Mouse (Mus musculus) limb, embryonic 10.5 days (tissue): ENCODE measurements around the gene Pdpk1. TPM values are rescaled to one million over a fixed set of nuclear protein-coding genes. Genes with fewer than 3 reads are reported as not detected.

Experiments used
- DNase-seq: peaks from one replicate; pipeline ENCODE4 v3.0.0-alpha.2; 2017; ENCODE audit warnings: low spot score
- H3K27ac ChIP-seq: fragments of 300-500 bp; sonication (generic); 2 replicates; pipeline ENCODE4 v1.5.1; 2016; ENCODE audit warnings: mild to moderate bottlenecking
- H3K27me3 ChIP-seq: fragments of 300-500 bp; sonication (generic); 2 replicates; pipeline ENCODE4 v1.6.1; 2016; ENCODE audit warnings: low read depth, mild to moderate bottlenecking; ENCODE audit not compliant: poor library complexity, severe bottlenecking
- H3K36me3 ChIP-seq: fragments of 300-500 bp; sonication (generic); 2 replicates; pipeline ENCODE4 v1.6.1; 2016; ENCODE audit warnings: mild to moderate bottlenecking, moderate library complexity
- H3K4me1 ChIP-seq: fragments of 300-500 bp; sonication (generic); 2 replicates; pipeline ENCODE4 v1.6.1; 2016
- H3K4me3 ChIP-seq: fragments of 300-500 bp; sonication (generic); 2 replicates; pipeline ENCODE4 v1.5.1; 2016; ENCODE audit warnings: mild to moderate bottlenecking, moderate library complexity
- H3K9me3 ChIP-seq: fragments of 300-500 bp; sonication (generic); replicated peaks from 2 replicates; pipeline ENCODE4 v1.6.1; 2016; ENCODE audit warnings: mild to moderate bottlenecking
- WGBS: fragments of 180-500 bp; shearing (Covaris S2); methylation state at CpG from one replicate; pipeline ENCODE4 v1.1.7; 2016; 5-methylcytosine and 5-hydroxymethylcytosine counted together
- polyA plus RNA-seq: library from polyadenylated mRNA; unstranded; fragments of >200 nt; fragmentation: Nextera tagmentation; extraction: Ambion mirVana; gene quantifications from 2 replicates; pipeline ENCODE4 v1.2.1, GENCODE M21; 2016

Gene Pdpk1
- polyA plus RNA-seq = 29.7 and 32.1 TPM in 2 replicates

DNA sequence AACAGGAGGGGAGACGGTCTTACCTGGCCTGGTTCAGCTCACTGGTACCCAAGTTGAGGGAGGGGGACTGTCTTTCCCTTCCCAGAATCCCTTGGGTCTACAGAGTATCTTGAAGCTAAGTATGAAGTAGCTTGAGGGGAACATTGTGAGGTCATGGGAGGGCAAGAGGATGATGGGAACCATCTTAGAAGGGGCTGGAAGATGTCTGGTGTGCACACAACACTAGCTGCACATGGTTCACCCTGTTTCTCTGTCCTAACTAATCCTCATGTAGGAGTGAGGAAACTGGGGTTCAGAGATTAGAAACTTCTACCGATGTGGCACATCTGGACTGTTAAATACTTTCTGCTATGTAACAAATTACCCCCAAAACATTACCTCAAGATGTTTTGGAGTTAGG lies at the start of gene Pdpk1:
TSS of gene Pdpk1 (minus strand) at position 101 of the 400 bp plus-strand sequence.
- Histone ChIP-seq H3K9me3 (no peaks in the 10 kb centered on the region), H3K36me3 (peaks cover 9% of the 10 kb centered on the region; the same call in 1 of the 2 replicates), H3K4me1 (peaks cover 14% of the 10 kb centered on the region), H3K4me3 (peak within 1 kb of the TSS; percentile 53), H3K27me3 (no peaks in the 10 kb centered on the region), H3K27ac (peak within 1 kb of the TSS; percentile 68)
- DNase-seq = no peak
- 83% methylated on average over 2 of the region's 2 CpGs for WGBS

DNA sequence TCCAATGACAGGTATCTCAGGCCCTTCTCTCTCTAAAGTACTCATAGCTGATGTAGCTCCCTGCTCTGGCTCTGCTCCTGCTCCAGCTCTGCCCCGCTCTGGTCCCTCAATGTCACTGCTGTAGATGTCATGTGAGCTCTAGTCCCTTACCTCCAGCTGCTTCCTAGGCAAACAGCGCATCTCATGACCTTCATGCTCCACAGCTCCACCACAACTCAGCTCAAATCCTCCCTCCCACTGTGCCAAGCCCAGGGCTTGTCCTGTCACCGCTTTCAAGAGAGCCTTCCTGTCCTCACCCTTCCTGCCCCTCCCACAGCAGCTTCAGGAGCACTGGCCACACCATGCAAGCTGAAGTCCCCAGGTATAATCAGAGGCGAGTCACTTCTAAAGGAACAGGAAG lies 49.0 kb upstream of the Pdpk1 start:
- 64% methylated on average over 4 of the region's 4 CpGs for WGBS
- H3K4me1 ChIP-seq = peaks cover 10% of the 10 kb centered on the region

DNA sequence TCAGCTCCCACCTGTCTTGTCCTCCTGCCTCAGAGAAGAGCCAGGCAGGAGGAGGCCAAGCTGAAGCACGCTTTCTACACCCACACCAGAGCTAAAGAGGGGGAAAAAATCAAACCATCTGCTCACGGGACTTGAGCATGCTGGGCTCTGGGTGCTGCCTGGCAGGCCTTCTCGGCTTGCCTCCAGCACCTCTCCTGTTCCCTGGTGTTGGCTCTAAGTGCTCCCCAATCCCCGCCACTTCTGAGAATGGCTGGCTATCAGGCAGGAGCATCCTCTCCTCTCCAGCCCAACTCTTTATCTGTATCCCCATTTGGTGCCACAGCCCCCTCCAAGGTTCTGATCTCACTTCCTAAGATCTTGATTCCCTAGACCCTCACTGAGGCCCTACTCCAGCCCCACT lies 48.5 kb upstream of the Pdpk1 start:
- WGBS = 78% methylated on average over 4 of the region's 4 CpGs
- H3K4me3 ChIP-seq = no peak overlapping the region
- H3K27me3 ChIP-seq = no peaks in the 10 kb centered on the region
- H3K27ac ChIP-seq = no peak overlapping the region
- H3K9me3 ChIP-seq = no peaks in the 10 kb centered on the region
- no peaks in the 10 kb centered on the region for H3K36me3 ChIP-seq
- H3K4me1 ChIP-seq = peaks cover 8% of the 10 kb centered on the region
- DNase-seq = no peak

More for the DNA sequence above, 49.0 kb upstream of the Pdpk1 start:
- no peaks in the 10 kb centered on the region for H3K9me3 ChIP-seq
- H3K4me3 ChIP-seq = no peak overlapping the region
- no peaks in the 10 kb centered on the region for H3K36me3 ChIP-seq
- H3K27ac ChIP-seq = no peak overlapping the region
- H3K27me3 ChIP-seq = no peaks in the 10 kb centered on the region
- no peak for DNase-seq

DNA sequence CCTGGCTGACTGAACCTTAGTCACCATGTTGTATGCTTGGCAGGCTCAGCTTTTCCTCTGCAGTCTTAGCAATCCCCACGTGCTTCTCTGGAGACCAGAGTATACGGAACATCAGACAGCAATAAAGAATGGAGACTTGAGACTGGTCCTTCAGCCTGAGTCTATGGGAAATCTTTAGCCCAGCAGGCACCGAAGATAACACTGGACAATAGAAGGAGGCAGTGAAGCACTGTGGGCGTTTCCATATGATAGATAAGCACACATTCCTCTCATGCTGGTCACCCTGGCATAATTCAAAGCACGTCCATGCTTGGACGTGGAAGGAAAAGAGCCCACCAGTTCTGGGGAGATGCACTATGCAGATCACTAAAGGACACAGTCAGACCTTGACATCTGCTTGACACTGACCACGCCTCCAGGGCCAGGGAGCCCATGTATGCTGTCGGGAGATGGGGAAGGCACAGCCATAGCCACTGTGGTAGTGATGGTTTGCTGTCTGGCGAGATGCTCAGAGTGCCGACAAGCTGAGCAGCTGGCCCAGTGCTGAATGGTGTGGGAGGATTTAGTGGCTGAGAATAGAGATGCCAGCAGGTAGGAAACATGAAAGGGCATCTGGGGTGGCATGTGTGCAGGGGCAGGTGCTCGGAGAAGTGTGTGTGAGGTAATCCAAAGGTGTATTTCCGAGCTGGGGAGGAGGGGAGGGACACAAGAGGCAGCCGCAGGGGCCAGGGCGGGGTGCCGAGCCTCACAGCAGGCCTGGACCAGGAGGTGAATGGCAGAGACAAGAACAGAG lies 46.5 kb upstream of the Pdpk1 start:
- DNase-seq = no peak
- Histone ChIP-seq H3K36me3 (no peaks in the 10 kb centered on the region), H3K9me3 (no peaks in the 10 kb centered on the region), H3K27me3 (no peaks in the 10 kb centered on the region), H3K4me1 (peaks cover 9% of the 10 kb centered on the region; the same call in 1 of the 2 replicates), H3K27ac (no peak overlapping the region), H3K4me3 (no peak overlapping the region)
- WGBS = 73% methylated on average over 15 of the region's 15 CpGs

DNA sequence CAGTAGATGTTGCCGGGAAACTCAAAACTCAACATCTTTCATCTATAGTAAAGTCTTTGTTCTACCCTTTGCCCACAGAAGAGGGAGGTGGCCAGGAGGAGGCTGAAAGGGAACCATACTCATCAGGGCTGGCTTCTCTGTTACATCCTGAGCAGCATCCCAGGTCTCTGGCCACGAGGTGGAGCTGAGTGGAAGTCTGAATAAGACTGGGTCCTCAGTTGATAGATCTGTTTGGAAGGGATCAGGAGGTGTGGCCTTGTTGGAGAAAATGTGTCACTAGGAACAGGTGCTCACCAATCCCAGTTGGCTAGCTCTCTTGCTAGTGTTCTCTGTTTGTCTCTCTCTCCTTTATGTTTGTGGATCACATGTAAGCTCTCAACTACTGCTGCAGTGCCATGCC lies 44.6 kb upstream of the Pdpk1 start:
- H3K4me3 ChIP-seq = no peak overlapping the region
- no peaks in the 10 kb centered on the region for H3K36me3 ChIP-seq
- no peak overlapping the region for H3K27ac ChIP-seq
- H3K9me3 ChIP-seq = no peaks in the 10 kb centered on the region
- WGBS = 82% methylated on average over 2 of the region's 2 CpGs
- DNase-seq = no peak
- H3K4me1 ChIP-seq = peaks cover 9% of the 10 kb centered on the region; the same call in 1 of the 2 replicates
- H3K27me3 ChIP-seq = no peaks in the 10 kb centered on the region

DNA sequence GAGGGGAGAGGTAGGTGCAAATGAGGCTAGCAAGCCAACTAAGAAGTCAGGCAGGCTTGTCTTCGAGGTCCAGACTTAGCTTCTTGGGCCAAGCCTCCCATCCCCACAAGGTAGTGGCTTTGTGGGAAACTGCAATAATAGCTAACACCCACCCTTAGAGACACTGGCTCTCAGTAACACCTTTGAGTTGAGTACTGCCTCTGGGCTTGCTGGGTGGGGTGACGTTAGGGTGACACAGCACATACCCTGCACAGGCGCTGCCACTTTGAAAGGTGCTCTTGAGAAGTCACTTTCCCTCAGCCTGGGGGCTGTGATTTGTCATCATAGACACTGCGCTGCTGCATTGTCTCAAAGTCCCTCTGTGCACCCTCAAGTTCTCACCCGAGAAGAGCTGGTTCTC lies 43.0 kb upstream of the Pdpk1 start:
- Histone ChIP-seq H3K27ac (no peak overlapping the region), H3K4me3 (no peak overlapping the region), H3K9me3 (no peaks in the 10 kb centered on the region), H3K27me3 (no peaks in the 10 kb centered on the region), H3K4me1 (peaks cover 9% of the 10 kb centered on the region; the same call in 1 of the 2 replicates), H3K36me3 (peaks cover 3% of the 10 kb centered on the region; the same call in 1 of the 2 replicates)
- 83% methylated on average over 5 of the region's 5 CpGs for WGBS
- no peak for DNase-seq

DNA sequence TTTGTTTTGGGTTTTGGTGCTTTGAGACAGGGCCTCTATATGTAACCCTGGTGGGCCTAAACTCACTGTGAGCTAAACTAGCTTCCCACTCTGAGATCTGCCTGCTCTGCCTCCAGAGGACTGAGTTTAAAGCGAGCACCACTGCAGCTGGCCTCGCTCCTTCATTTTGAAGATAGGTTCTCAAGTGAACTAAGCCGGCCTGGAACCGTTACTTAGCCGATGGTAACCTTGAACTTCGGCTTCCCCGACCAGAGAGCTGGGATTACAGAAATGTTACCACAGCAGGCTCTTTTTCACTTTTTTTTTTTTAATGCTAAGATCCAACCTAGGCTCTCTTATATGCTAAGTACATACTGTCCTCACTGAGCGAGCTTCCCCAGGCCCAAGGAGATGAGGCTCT lies 42.5 kb upstream of the Pdpk1 start:
- Histone ChIP-seq H3K27me3 (no peaks in the 10 kb centered on the region), H3K9me3 (no peaks in the 10 kb centered on the region), H3K27ac (no peak overlapping the region), H3K4me1 (peaks cover 9% of the 10 kb centered on the region; the same call in 1 of the 2 replicates), H3K4me3 (no peak overlapping the region), H3K36me3 (peaks cover 7% of the 10 kb centered on the region; the same call in 1 of the 2 replicates)
- no peak for DNase-seq
- WGBS = 88% methylated on average over 8 of the region's 8 CpGs

DNA sequence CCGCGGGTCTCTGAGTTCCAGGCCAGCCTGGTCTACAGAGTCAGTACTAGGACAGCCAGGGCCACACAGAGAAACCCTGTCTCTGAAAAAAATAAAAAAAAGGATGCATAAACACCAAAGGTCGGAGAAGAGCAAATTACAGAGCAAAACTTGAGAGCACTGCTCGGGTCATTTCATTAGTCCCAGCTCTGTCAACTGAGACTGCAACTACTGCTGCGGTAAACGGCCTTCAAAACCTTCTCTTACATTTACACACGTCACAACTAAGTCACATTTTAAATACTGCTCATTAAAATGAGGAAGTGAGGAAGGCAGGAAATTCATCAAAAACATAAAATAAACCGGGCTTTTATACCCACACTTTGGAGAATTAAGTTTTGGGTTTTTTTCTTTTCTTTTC lies 42.1 kb upstream of the Pdpk1 start:
- no peak overlapping the region for H3K4me3 ChIP-seq
- H3K27me3 ChIP-seq = no peaks in the 10 kb centered on the region
- no peak for DNase-seq
- 87% methylated on average over 8 of the region's 8 CpGs for WGBS
- peaks cover 9% of the 10 kb centered on the region; the same call in 1 of the 2 replicates for H3K4me1 ChIP-seq
- H3K27ac ChIP-seq = no peak overlapping the region
- no peaks in the 10 kb centered on the region for H3K9me3 ChIP-seq
- H3K36me3 ChIP-seq = peaks cover 7% of the 10 kb centered on the region; the same call in 1 of the 2 replicates

DNA sequence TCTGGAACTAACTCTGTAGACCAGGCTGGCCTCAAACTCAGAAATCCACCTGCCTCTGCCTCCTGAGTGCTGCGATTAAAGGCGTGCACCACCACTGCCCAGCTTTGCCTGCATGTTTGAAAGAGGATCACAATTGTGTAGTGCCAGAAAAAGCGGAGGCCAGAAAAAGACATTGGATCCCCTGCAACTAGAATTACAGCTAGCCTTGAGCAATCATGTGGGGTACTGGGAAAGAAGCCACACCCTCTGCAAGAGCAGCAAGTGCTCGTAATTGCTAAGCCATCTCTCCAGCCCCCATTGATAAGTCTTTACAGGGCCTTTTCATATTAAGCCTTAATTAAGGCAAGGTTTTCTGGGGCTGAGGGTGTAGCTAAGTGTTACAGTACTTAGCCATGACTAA lies 40.8 kb upstream of the Pdpk1 start:
- Histone ChIP-seq H3K27me3 (no peaks in the 10 kb centered on the region), H3K4me1 (peaks cover 9% of the 10 kb centered on the region; the same call in 1 of the 2 replicates), H3K4me3 (no peak overlapping the region), H3K36me3 (peaks cover 7% of the 10 kb centered on the region; the same call in 1 of the 2 replicates), H3K27ac (no peak overlapping the region), H3K9me3 (no peaks in the 10 kb centered on the region)
- no peak for DNase-seq
- WGBS = 83% methylated on average over 4 of the region's 4 CpGs

DNA sequence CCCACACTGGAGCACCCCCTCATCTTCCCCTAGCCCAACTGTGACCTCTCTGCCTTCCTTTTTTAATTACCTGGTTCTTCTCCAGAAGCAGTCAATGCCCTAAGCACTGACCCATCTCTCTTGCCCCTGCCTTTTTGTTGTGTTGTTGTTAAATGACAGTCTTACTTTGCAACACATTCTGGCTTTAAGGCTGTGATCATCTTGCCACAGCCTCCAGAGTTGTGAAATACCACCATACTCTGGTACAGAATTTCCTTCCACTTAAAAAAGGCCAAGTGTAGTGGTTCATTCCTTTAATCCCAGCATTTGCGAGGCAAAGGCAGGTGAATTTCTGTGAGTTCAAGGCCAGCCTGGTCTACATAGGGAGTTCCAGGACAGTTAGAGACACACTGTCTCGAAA lies 40.2 kb upstream of the Pdpk1 start:
- Histone ChIP-seq H3K27ac (no peak overlapping the region), H3K4me3 (no peak overlapping the region), H3K9me3 (no peaks in the 10 kb centered on the region), H3K27me3 (no peaks in the 10 kb centered on the region), H3K4me1 (peaks cover 9% of the 10 kb centered on the region; the same call in 1 of the 2 replicates), H3K36me3 (peaks cover 9% of the 10 kb centered on the region)
- 86% methylated on average over 2 of the region's 2 CpGs for WGBS
- DNase-seq = no peak

DNA sequence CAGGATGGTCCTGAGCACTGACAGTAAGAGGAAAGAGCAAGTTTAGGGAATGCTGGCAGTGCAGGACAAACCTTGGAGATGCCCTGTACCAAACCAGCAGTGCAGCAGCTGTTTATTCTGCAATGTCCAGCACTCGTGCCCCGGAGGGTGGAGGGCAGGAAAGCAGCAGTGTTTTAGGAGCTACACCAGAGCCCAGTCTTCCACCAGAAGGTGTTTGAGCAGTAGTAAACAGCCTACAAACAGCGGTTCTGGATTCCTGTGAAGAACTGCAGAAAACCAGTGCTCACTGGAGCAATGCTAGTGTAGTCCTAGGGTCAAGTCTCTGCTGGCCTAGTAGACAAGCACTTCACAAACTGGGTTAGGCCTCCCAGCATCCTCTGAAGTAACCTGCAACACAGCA lies 23.5 kb upstream of the Pdpk1 start:
- H3K27ac ChIP-seq = no peak overlapping the region
- H3K9me3 ChIP-seq = no peaks in the 10 kb centered on the region
- H3K4me3 ChIP-seq = no peak overlapping the region
- 81% methylated on average over 3 of the region's 3 CpGs for WGBS
- no peak for DNase-seq
- H3K4me1 ChIP-seq = peaks cover 9% of the 10 kb centered on the region
- no peaks in the 10 kb centered on the region for H3K27me3 ChIP-seq
- H3K36me3 ChIP-seq = no peaks in the 10 kb centered on the region

DNA sequence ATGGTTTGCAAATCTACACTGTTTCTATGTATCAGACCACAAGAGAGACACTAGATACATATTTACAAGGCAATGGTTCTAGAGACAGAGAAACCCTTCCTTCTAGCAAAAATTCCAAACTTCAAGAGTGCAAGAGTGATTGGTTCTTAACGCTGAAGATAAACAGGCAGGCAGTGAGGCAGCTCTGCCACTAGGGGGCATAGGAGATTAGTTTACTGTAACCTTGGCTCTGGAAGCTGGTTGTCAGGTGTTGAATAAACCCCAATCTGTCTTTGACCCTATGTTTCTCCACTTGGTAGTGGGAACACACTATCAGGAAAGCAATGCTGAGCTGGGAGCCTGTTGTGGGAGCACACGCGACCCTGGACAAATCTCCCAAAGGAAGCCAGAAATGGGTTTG lies 22.7 kb upstream of the Pdpk1 start:
- no peaks in the 10 kb centered on the region for H3K36me3 ChIP-seq
- H3K27ac ChIP-seq = no peak overlapping the region
- 5% methylated on average over 3 of the region's 3 CpGs for WGBS
- H3K4me1 ChIP-seq = peaks cover 11% of the 10 kb centered on the region
- H3K9me3 ChIP-seq = no peaks in the 10 kb centered on the region
- DNase-seq = peak; percentile 72
- no peak overlapping the region for H3K4me3 ChIP-seq
- H3K27me3 ChIP-seq = no peaks in the 10 kb centered on the region

DNA sequence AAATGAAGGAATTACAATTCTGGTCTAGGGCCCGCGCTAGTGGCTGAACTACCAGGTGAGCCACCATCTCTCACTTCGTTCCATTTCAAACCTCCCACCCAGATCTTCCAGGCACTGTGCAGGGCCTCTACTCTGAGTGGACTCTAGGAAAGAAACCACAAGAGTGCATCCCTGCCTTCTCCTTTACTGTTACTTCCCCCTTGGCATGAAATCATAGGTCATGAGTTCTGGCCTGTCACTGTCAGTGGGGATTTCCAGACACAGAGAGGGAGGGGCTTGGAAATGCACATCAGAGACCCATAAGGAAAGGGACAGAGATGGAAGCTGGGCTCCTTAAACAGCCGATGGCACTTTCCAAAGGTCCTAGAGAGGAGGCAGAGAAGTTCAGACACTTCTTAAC lies 21.0 kb upstream of the Pdpk1 start:
- Histone ChIP-seq H3K27ac (no peak overlapping the region), H3K36me3 (peaks cover 13% of the 10 kb centered on the region), H3K4me1 (peaks cover 23% of the 10 kb centered on the region), H3K4me3 (no peak overlapping the region), H3K27me3 (no peaks in the 10 kb centered on the region), H3K9me3 (no peaks in the 10 kb centered on the region)
- 88% methylated on average over 4 of the region's 4 CpGs for WGBS
- DNase-seq = no peak
